Mouse (Mus musculus): ENCODE measurements around the gene Gm21969. TPM values are rescaled to one million over a fixed set of nuclear protein-coding genes. Genes with fewer than 3 reads are reported as not detected.

Gm21969 gene
- polyA plus RNA-seq (2012; ENCODE audit: insufficient read depth, insufficient read length, low replicate concordance, missing spikeins) = not detected in 2 replicates

GRCm38 (mm10) chr4:139602357-139603244 lies at the start of gene Gm21969:
Gene Gm21969, plus strand, starts transcription at chr4:139603186.
- H3K4me1 ChIP-seq (ENCODE audit: control insufficient read depth, insufficient read depth, low read length) = peaks cover 49% of the 10 kb centered on the region
- H3K27ac ChIP-seq (ENCODE audit: insufficient read depth, low read depth, low read length) = peak within 1 kb of the TSS; percentile 69
- H3K4me3 ChIP-seq (ENCODE audit: insufficient read depth, low read depth, low read length) = no peak within 1 kb of the TSS
- TF ChIP-seq CTCF (IDR thresholded peaks at IDR 0.05; ENCODE audit: insufficient read depth, low read depth, low read length) (no peak), POLR2A (IDR thresholded peaks at IDR 0.05; ENCODE audit: insufficient read depth, low read depth, low read length) (no peak)
- WGBS = 62% methylated on average over 14 of the region's 14 CpGs

GRCm38 (mm10) chr4:139555235-139555634 lies 47.8 kb upstream of the Gm21969 start:
- peaks cover 4% of the 10 kb centered on the region; the same call in 1 of the 2 replicates for H3K4me1 ChIP-seq (ENCODE audit: control insufficient read depth, insufficient read depth, low read length)
- WGBS = 74% methylated on average over 11 of the region's 11 CpGs
- no peak overlapping the region for H3K27ac ChIP-seq (ENCODE audit: insufficient read depth, low read depth, low read length)
- no peak overlapping the region for H3K4me3 ChIP-seq (ENCODE audit: insufficient read depth, low read depth, low read length)
- TF ChIP-seq POLR2A (IDR thresholded peaks at IDR 0.05; ENCODE audit: insufficient read depth, low read depth, low read length) = no peak
- TF ChIP-seq CTCF (IDR thresholded peaks at IDR 0.05; ENCODE audit: insufficient read depth, low read depth, low read length) = no peak

DNA sequence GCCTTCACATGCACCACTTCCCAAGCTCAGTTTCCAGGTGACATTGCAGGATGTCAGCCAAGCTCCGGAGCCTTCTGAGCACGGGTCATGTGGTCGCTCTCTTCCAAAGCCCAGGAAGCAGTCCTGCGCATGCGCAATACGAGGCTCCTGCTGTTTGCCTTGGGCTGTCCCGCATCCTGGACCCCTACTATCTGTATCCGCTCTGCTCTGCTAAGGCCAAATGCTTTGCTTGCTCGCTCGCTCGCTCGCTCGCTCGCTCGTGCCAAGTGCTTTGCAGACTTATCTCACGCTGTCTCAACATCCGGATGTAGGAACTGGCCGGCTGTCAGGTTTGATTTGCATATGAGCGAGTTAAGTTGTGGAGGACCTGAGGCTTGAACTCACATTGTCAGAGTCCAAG lies 47.0 kb upstream of the Gm21969 start:
- Histone ChIP-seq H3K4me1 (ENCODE audit: control insufficient read depth, insufficient read depth, low read length) (peaks cover 4% of the 10 kb centered on the region; the same call in 1 of the 2 replicates), H3K27ac (ENCODE audit: insufficient read depth, low read depth, low read length) (no peak overlapping the region), H3K4me3 (ENCODE audit: insufficient read depth, low read depth, low read length) (no peak overlapping the region)
- TF ChIP-seq CTCF (IDR thresholded peaks at IDR 0.05; ENCODE audit: insufficient read depth, low read depth, low read length) (no peak), POLR2A (IDR thresholded peaks at IDR 0.05; ENCODE audit: insufficient read depth, low read depth, low read length) (no peak)
- 79% methylated on average over 19 of the region's 19 CpGs for WGBS

- H3K4me3 ChIP-seq (ENCODE audit: insufficient read depth, low read depth, low read length) = no peak overlapping the region
- TF ChIP-seq POLR2A (IDR thresholded peaks at IDR 0.05; ENCODE audit: insufficient read depth, low read depth, low read length) (no peak), CTCF (IDR thresholded peaks at IDR 0.05; ENCODE audit: insufficient read depth, low read depth, low read length) (no peak)
- H3K4me1 ChIP-seq (ENCODE audit: control insufficient read depth, insufficient read depth, low read length) = no peaks in the 10 kb centered on the region
- H3K27ac ChIP-seq (ENCODE audit: insufficient read depth, low read depth, low read length) = no peak overlapping the region
- WGBS = 82% methylated on average over 15 of the region's 15 CpGs
Observed at GRCm38 (mm10) chr4:139568361-139568760, 34.6 kb upstream of the Gm21969 start.

DNA sequence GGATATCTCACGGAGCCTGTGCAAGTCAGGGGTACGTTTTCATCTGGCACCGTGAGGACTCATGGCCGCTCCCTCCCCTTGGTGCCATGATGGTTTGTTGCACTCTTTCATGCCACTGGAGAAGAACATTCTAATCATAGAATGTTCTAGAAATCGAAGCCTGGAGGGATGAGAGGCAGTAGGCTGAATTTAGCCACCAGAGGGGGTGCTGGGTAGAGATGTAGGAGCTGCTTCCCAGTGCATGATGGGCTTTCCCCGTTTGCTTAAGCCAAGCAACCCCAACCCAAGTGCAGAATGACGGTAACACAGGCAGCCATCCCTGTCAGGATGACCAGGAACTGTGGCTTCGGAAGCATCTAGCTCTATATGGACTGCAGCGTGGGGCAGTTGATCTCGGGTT lies 32.2 kb upstream of the Gm21969 start:
- peaks cover 10% of the 10 kb centered on the region for H3K4me1 ChIP-seq (ENCODE audit: control insufficient read depth, insufficient read depth, low read length)
- H3K27ac ChIP-seq (ENCODE audit: insufficient read depth, low read depth, low read length) = no peak overlapping the region
- no peak for TF ChIP-seq POLR2A (IDR thresholded peaks at IDR 0.05; ENCODE audit: insufficient read depth, low read depth, low read length)
- TF ChIP-seq CTCF (IDR thresholded peaks at IDR 0.05; ENCODE audit: insufficient read depth, low read depth, low read length) = no peak
- H3K4me3 ChIP-seq (ENCODE audit: insufficient read depth, low read depth, low read length) = no peak overlapping the region
- WGBS = 62% methylated on average over 10 of the region's 10 CpGs

DNA sequence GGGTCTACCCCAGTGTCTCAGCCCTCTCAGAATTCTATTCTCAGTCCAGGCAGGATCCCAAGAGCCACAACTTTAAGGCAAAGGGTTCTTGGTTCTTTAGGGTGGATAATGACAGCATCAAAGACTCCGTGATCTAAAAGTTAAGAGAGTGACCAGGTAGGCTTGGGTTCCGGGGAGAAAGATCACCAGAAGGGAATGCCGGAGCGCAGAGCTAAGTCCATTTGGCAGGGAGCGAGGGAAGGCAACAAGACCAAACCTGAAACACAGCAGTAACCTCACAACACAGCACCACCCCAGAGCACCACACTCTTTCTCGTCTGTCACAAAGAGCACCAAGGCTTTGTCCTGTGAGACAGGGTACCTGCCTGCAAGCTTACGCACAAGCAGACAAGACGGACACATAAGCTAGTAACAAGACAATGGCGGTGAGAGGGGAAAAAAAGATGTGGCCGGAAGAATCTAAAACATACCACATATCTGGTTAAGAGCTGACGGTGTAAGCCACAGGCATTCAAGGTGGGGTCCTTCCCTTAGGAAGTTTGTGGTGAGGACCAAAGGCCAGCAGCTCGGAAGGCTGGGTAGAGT lies 30.0 kb upstream of the Gm21969 start:
- TF ChIP-seq CTCF (IDR thresholded peaks at IDR 0.05; ENCODE audit: insufficient read depth, low read depth, low read length) (no peak), POLR2A (IDR thresholded peaks at IDR 0.05; ENCODE audit: insufficient read depth, low read depth, low read length) (no peak)
- WGBS = 95% methylated on average over 12 of the region's 12 CpGs
- H3K27ac ChIP-seq (ENCODE audit: insufficient read depth, low read depth, low read length) = no peak overlapping the region
- H3K4me1 ChIP-seq (ENCODE audit: control insufficient read depth, insufficient read depth, low read length) = peaks cover 25% of the 10 kb centered on the region
- H3K4me3 ChIP-seq (ENCODE audit: insufficient read depth, low read depth, low read length) = no peak overlapping the region

GRCm38 (mm10) chr4:139574156-139574798 lies 28.7 kb upstream of the Gm21969 start:
- Histone ChIP-seq H3K4me1 (ENCODE audit: control insufficient read depth, insufficient read depth, low read length) (peaks cover 32% of the 10 kb centered on the region), H3K4me3 (ENCODE audit: insufficient read depth, low read depth, low read length) (peak overlapping the region; percentile 90), H3K27ac (ENCODE audit: insufficient read depth, low read depth, low read length) (peak overlapping the region; percentile 80)
- WGBS = 2% methylated on average over 52 of the region's 52 CpGs
- TF ChIP-seq CTCF (IDR thresholded peaks at IDR 0.05; ENCODE audit: insufficient read depth, low read depth, low read length) = peak; percentile 63
- TF ChIP-seq POLR2A (IDR thresholded peaks at IDR 0.05; ENCODE audit: insufficient read depth, low read depth, low read length) = peak; percentile 79

DNA sequence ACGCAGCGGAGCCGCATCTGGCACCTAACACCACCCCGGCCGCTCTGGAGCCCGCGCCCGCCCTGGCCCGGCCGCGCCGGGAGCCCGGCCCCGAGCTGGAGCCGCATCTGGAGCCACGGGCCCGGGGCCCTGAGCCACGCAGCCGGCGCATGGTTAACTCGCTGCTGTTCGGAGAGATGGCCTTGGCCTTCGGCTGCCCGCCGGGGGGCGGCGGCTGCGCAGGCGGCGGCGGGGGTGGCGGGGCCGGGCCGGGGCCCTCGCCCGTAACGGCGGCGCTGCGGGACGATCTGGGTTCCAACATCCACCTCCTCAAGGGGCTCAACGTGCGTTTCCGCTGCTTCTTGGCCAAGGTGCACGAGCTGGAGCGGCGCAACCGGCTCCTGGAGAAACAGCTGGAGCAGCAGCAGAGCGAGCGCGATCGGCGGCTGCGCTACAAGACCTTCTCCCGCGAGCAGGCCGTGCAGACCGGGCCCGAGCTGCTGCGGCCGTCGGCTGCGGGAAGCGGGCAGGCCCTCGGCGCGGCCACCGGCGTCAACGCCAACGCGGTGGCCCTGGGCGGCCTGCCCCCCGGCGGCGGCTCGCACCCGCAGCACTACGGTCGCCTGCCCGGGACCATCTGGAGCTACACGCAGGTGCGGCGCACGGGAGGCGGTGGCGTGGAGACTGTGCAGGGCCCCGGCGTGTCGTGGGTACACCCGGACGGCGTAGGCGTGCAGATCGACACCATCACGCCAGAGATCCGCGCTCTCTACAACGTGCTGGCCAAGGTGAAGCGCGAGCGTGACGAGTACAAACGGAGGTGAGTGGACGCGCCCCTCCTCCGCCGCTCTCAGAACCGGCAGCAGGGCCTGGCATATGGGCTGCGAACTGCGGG lies 27.9 kb upstream of the Gm21969 start:
- Histone ChIP-seq H3K27ac (ENCODE audit: insufficient read depth, low read depth, low read length) (peak overlapping the region; percentile 75), H3K4me1 (ENCODE audit: control insufficient read depth, insufficient read depth, low read length) (peaks cover 38% of the 10 kb centered on the region), H3K4me3 (ENCODE audit: insufficient read depth, low read depth, low read length) (peak overlapping the region; percentile 90)
- no peak for TF ChIP-seq CTCF (IDR thresholded peaks at IDR 0.05; ENCODE audit: insufficient read depth, low read depth, low read length)
- no peak for TF ChIP-seq POLR2A (IDR thresholded peaks at IDR 0.05; ENCODE audit: insufficient read depth, low read depth, low read length)
- WGBS = under 1% methylated on average over 111 of the region's 111 CpGs
